Mouse (Mus musculus): ENCODE data around the gene Bmper.

DNA sequence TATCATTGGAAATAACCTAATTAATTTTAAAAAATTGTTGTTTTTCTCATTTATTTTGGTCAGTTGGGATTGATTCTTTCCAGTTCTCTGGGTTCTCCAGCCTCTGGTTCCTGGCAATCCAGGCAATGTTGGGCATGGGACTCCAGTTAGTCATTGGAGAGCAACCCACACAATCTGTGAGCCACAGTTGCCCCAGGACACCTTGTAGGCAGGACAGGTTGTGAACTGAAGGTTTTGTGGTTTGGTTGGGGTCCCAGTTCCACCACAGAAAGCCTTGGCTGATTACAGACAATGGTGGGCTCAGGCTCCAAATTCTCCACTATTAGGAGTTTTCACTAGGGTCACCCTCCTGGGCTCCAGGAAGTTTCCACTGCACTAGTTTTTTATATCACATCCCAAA is 117.7 kb downstream of the Bmper start:
- TF ChIP-seq POLR2A (IDR thresholded peaks at IDR 0.05; ENCODE audit: borderline replicate concordance, extremely low read depth, low read depth, low read length) (no peak), CTCF (IDR thresholded peaks at IDR 0.05; ENCODE audit: insufficient read depth, low read length) (no peak)
